Mouse (Mus musculus): Measurements from ENCODE around the gene Tecta.

- TF ChIP-seq CTCF (IDR thresholded peaks at IDR 0.05; ENCODE audit: borderline replicate concordance, extremely low read depth, insufficient read depth, insufficient read length) (no peak), POLR2A (IDR thresholded peaks at IDR 0.05; ENCODE audit: borderline replicate concordance, extremely low read depth, insufficient read depth, insufficient read length, poor library complexity, severe bottlenecking) (no peak)
Observed at GRCm38 (mm10) chr9:42426661-42427358, 27.1 kb upstream of the Tecta start.
